Mouse (Mus musculus): ENCODE data around the gene Kat6b. TPM values are rescaled to one million over a fixed set of nuclear protein-coding genes. Genes with fewer than 3 reads are reported as not detected.

The Kat6b gene
- polyA plus RNA-seq, 1 experiment: 3.9 TPM

DNA sequence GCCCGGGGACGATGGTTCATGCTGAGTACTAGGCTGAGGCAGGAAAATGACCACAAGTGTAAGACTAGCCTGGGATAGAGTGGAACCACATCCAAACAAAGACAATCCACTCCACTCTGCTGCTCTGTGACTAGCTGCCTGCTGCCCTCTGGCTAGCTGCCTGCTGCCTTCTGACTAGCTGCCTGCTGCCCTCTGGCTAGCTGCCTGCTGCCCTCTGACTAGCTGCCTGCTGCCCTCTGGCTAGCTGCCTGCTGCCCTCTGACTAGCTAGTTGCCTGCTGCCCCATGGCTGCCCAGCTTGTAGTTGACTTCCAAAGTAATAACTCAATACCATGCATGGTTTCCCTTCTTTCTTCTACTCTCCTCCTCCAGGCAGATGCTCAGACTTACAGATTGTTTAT lies 4.1 kb upstream of the Kat6b start:
- no peak overlapping the region for H3K4me3 ChIP-seq
- no peak overlapping the region for H3ac ChIP-seq (ENCODE audit: control insufficient read depth, insufficient read length)
- H3K36me3 ChIP-seq (ENCODE audit: control insufficient read depth, insufficient read depth): no peaks in the 10 kb centered on the region
- H3K27me3 ChIP-seq (ENCODE audit: control insufficient read depth, insufficient read depth, insufficient read length): no peaks in the 10 kb centered on the region
- no peak for TF ChIP-seq POLR2AphosphoS2 (IDR thresholded peaks at IDR 0.05; ENCODE audit: insufficient read length, low read depth)
- TF ChIP-seq POLR2A (IDR thresholded peaks at IDR 0.05; ENCODE audit: insufficient read length, low read depth): no peak
- TF ChIP-seq TCF3 (IDR thresholded peaks at IDR 0.05; ENCODE audit: insufficient read length, low read depth): no peak
- no peak for TF ChIP-seq MYOG (IDR thresholded peaks at IDR 0.05; ENCODE audit: control insufficient read depth in 1 of 3, insufficient read depth in 1 of 3, insufficient read length in 2 of 3, low read depth in 2 of 3)
- no peak for TF ChIP-seq CEBPB (IDR thresholded peaks at IDR 0.05; ENCODE audit: insufficient read depth, poor library complexity, severe bottlenecking)
- no peak for TF ChIP-seq MAX (IDR thresholded peaks at IDR 0.05; ENCODE audit: low read depth)
- no peak for TF ChIP-seq MYOD1 (IDR thresholded peaks at IDR 0.05; ENCODE audit: control insufficient read depth in 1 of 3, insufficient read length in 2 of 3, low read depth in 2 of 3)
- TF ChIP-seq SRF (IDR thresholded peaks at IDR 0.05; ENCODE audit: control insufficient read depth, insufficient read length, low read depth): no peak
- TF ChIP-seq USF1 (IDR thresholded peaks at IDR 0.05; ENCODE audit: low read depth): no peak
- no peak for TF ChIP-seq TCF12 (IDR thresholded peaks at IDR 0.05; ENCODE audit: insufficient read depth, poor library complexity, severe bottlenecking)
- TF ChIP-seq REST (IDR thresholded peaks at IDR 0.05; ENCODE audit: insufficient read depth, insufficient read length): no peak
- H3K4me2 ChIP-seq (ENCODE audit: low read depth): no peak overlapping the region
- no peaks in the 10 kb centered on the region for H3K79me2 ChIP-seq (ENCODE audit: control insufficient read depth, insufficient read depth)

DNA sequence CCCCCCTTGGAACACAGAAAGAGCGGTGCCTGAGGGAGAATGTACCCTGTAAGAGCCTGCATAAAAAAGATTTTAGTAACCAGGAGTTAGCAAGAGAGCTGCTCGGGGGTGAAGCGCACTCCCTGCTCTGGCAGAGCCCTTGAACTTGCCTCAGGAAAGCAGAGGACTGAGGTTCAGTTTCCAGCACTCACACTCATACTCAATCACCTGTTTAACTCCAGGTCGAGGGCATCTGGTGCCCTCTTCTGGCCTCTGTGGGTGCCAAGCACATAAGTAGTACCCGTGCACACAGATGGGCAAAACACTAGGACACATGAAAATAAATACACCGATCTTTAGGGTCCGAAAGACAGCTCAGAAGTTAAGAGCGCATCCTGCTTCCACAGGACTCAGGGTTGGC lies 1.7 kb upstream of the Kat6b start:
- Histone ChIP-seq H3K4me2 (ENCODE audit: low read depth) (no peak overlapping the region), H3K4me3 (no peak overlapping the region), H3K27me3 (ENCODE audit: control insufficient read depth, insufficient read depth, insufficient read length) (no peaks in the 10 kb centered on the region), H3ac (ENCODE audit: control insufficient read depth, insufficient read length) (no peak overlapping the region), H3K36me3 (ENCODE audit: control insufficient read depth, insufficient read depth) (no peaks in the 10 kb centered on the region), H3K79me2 (ENCODE audit: control insufficient read depth, insufficient read depth) (no peaks in the 10 kb centered on the region)
- TF ChIP-seq POLR2A (IDR thresholded peaks at IDR 0.05; ENCODE audit: insufficient read length, low read depth) (no peak), MAX (IDR thresholded peaks at IDR 0.05; ENCODE audit: low read depth) (no peak)

- Histone ChIP-seq H3ac (ENCODE audit: control insufficient read depth, insufficient read length) (no peak overlapping the region), H3K27me3 (ENCODE audit: control insufficient read depth, insufficient read depth, insufficient read length) (no peaks in the 10 kb centered on the region)
- TF ChIP-seq CEBPB (IDR thresholded peaks at IDR 0.05; ENCODE audit: insufficient read depth, poor library complexity, severe bottlenecking) (no peak), POLR2AphosphoS2 (IDR thresholded peaks at IDR 0.05; ENCODE audit: insufficient read length, low read depth) (no peak), E2F4 (IDR thresholded peaks at IDR 0.05; ENCODE audit: insufficient read depth) (no peak), TCF12 (IDR thresholded peaks at IDR 0.05; ENCODE audit: insufficient read depth, poor library complexity, severe bottlenecking) (no peak), SRF (IDR thresholded peaks at IDR 0.05; ENCODE audit: control insufficient read depth, insufficient read length, low read depth) (no peak), MYOG (IDR thresholded peaks at IDR 0.05; ENCODE audit: control insufficient read depth in 1 of 3, insufficient read depth in 1 of 3, insufficient read length in 2 of 3, low read depth in 2 of 3) (no peak), USF1 (IDR thresholded peaks at IDR 0.05; ENCODE audit: low read depth) (no peak), POLR2A (IDR thresholded peaks at IDR 0.05; ENCODE audit: insufficient read length, low read depth) (no peak), MAX (IDR thresholded peaks at IDR 0.05; ENCODE audit: low read depth) (no peak), REST (IDR thresholded peaks at IDR 0.05; ENCODE audit: insufficient read depth, insufficient read length) (no peak), TCF3 (IDR thresholded peaks at IDR 0.05; ENCODE audit: insufficient read length, low read depth) (no peak), MYOD1 (IDR thresholded peaks at IDR 0.05; ENCODE audit: control insufficient read depth in 1 of 3, insufficient read length in 2 of 3, low read depth in 2 of 3) (no peak)
Measured at GRCm38 (mm10) chr14:21480191-21480590, 1.0 kb upstream of the Kat6b start.

GRCm38 (mm10) chr14:21484199-21484598 lies 3.0 kb downstream of the Kat6b start:
- H3K4me2 ChIP-seq (ENCODE audit: low read depth): no peak overlapping the region
- TF ChIP-seq MAX (IDR thresholded peaks at IDR 0.05; ENCODE audit: low read depth) (no peak), CEBPB (IDR thresholded peaks at IDR 0.05; ENCODE audit: insufficient read depth, poor library complexity, severe bottlenecking) (no peak), POLR2A (IDR thresholded peaks at IDR 0.05; ENCODE audit: insufficient read length, low read depth) (no peak), TCF12 (IDR thresholded peaks at IDR 0.05; ENCODE audit: insufficient read depth, poor library complexity, severe bottlenecking) (no peak), USF1 (IDR thresholded peaks at IDR 0.05; ENCODE audit: low read depth) (no peak), SRF (IDR thresholded peaks at IDR 0.05; ENCODE audit: control insufficient read depth, insufficient read length, low read depth) (no peak), POLR2AphosphoS2 (IDR thresholded peaks at IDR 0.05; ENCODE audit: insufficient read length, low read depth) (no peak), TCF3 (IDR thresholded peaks at IDR 0.05; ENCODE audit: insufficient read length, low read depth) (no peak)
- H3K36me3 ChIP-seq (ENCODE audit: control insufficient read depth, insufficient read depth): no peaks in the 10 kb centered on the region
- H3K27me3 ChIP-seq (ENCODE audit: control insufficient read depth, insufficient read depth, insufficient read length): no peaks in the 10 kb centered on the region
- no peak overlapping the region for H3K4me3 ChIP-seq
- H3K79me2 ChIP-seq (ENCODE audit: control insufficient read depth, insufficient read depth): no peaks in the 10 kb centered on the region
- no peak overlapping the region for H3ac ChIP-seq (ENCODE audit: control insufficient read depth, insufficient read length)

More at GRCm38 (mm10) chr14:21480191-21480590, 1.0 kb upstream of the Kat6b start:
- no peaks in the 10 kb centered on the region for H3K79me2 ChIP-seq (ENCODE audit: control insufficient read depth, insufficient read depth)
- H3K4me2 ChIP-seq (ENCODE audit: low read depth): no peak overlapping the region
- no peaks in the 10 kb centered on the region for H3K36me3 ChIP-seq (ENCODE audit: control insufficient read depth, insufficient read depth)
- H3K4me3 ChIP-seq: no peak overlapping the region

GRCm38 (mm10) chr14:21484693-21485092 lies 3.5 kb downstream of the Kat6b start:
- Histone ChIP-seq H3K79me2 (ENCODE audit: control insufficient read depth, insufficient read depth) (no peaks in the 10 kb centered on the region), H3ac (ENCODE audit: control insufficient read depth, insufficient read length) (no peak overlapping the region), H3K4me3 (no peak overlapping the region), H3K4me2 (ENCODE audit: low read depth) (no peak overlapping the region), H3K36me3 (ENCODE audit: control insufficient read depth, insufficient read depth) (no peaks in the 10 kb centered on the region), H3K27me3 (ENCODE audit: control insufficient read depth, insufficient read depth, insufficient read length) (no peaks in the 10 kb centered on the region)
- TF ChIP-seq POLR2A (IDR thresholded peaks at IDR 0.05; ENCODE audit: insufficient read length, low read depth): no peak
- no peak for TF ChIP-seq MYOD1 (IDR thresholded peaks at IDR 0.05; ENCODE audit: control insufficient read depth in 1 of 3, insufficient read length in 2 of 3, low read depth in 2 of 3)
- no peak for TF ChIP-seq POLR2AphosphoS2 (IDR thresholded peaks at IDR 0.05; ENCODE audit: insufficient read length, low read depth)

Measured in myocyte (in vitro differentiated cells).